8 mouse cellular contexts compared by ENCODE assay signal in the genomic region with DNA sequence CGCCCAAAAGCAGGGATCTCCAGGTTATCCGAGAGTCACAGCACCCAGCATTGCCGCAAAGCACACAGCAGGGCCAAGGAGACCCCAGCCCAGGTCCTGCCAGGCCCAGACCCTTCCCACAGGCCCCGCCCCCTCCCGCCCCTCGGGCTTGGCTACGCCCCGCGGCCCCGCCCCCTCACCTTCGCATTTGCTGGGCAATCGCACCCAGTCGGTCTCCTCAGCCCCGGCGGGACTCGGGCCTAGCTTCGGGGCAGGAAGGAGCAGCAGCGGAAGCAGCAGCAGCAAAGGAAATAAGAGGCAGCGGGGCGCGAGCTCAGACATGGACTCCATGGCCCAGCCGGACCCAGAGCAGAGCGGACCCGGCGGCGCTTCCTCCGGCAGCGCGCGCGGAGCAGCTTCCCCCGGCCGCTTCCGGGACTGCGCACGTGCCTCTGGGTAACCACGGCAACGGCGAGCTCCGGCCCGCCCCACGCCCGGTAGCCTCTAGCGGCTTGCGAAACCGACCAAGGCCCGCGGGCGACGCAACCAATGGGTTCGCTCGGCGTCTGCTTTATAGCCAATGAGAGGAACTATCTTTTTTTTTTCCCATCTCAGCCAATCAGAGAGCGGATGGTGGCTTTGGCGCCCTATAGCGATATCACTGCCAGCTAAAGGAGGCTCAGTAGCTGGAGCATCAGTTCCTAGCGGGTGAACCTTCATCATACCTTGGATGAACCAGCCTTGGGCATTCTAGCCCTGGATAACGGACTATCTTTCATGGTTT. TPM values are rescaled to one million over a fixed set of nuclear protein-coding genes. Genes with fewer than 3 reads are reported as not detected.
DNase-seq lines count a peak whose midpoint lies in the region; ATAC-seq and TF ChIP-seq lines count a peak whose summit lies in the region.

A gene (minus strand): TSS at position 421 of the 763 bp plus-strand sequence.

- H3K9me3 ChIP-seq in ES-E14 (ENCODE audit: control insufficient read depth, insufficient read depth, low read depth, low read length) = no peaks in the 10 kb centered on the region
- no peaks in the 10 kb centered on the region for H3K9me3 ChIP-seq in forebrain, embryonic 16.5 days (ENCODE audit: control insufficient read depth, low read length)
- H3K9me3 ChIP-seq in lung, embryonic 14.5 days (ENCODE audit: low read depth, low read length) = no peaks in the 10 kb centered on the region

- 0% methylated on average over 52 of the region's 58 CpGs for WGBS in forebrain, embryonic 16.5 days
- WGBS in lung, embryonic 14.5 days = under 1% methylated on average over 58 of the region's 58 CpGs
- WGBS in olfactory bulb, adult 2 months = under 1% methylated on average over 58 of the region's 58 CpGs
- under 1% methylated on average over 58 of the region's 58 CpGs for WGBS in thymus, adult 2 months

- no peaks in the 10 kb centered on the region for H3K27me3 ChIP-seq in forebrain, embryonic 16.5 days (replicated peaks; ENCODE audit: control insufficient read depth, insufficient read depth, low read length)
- no peaks in the 10 kb centered on the region for H3K27me3 ChIP-seq in lung, embryonic 14.5 days (ENCODE audit: insufficient read depth, low read length)
- no peaks in the 10 kb centered on the region for H3K27me3 ChIP-seq in thymus, adult 2 months (ENCODE audit: control insufficient read depth, insufficient read depth, low read length)

- DNase-seq in ES-E14 (ENCODE audit: low read depth, low spot score) = peak; percentile 96
- DNase-seq in cerebellum, adult 11-12 months = peak; percentile 99
- peak; percentile 93 for DNase-seq in heart, postnatal 36 days
- peak; percentile 98 for DNase-seq in layer of hippocampus, adult 2 months (ENCODE audit: low spot score in 2 of 2)
- DNase-seq in lung, embryonic 14.5 days = peak; percentile 99
- DNase-seq in thymus, adult 2 months = peak; percentile 95

- no peak for TF ChIP-seq CTCF in layer of hippocampus, adult 2 months (conservative IDR thresholded peaks at IDR 0.05)
- TF ChIP-seq CTCF in lung, embryonic 14.5 days (IDR thresholded peaks at IDR 0.05; ENCODE audit: low read depth) = no peak
- TF ChIP-seq CTCF in olfactory bulb, adult 2 months (IDR thresholded peaks at IDR 0.05; ENCODE audit: insufficient read depth, low read depth, low read length) = no peak
- TF ChIP-seq CTCF in thymus, adult 2 months (IDR thresholded peaks at IDR 0.05; ENCODE audit: borderline replicate concordance, control insufficient read depth, extremely low read depth, insufficient read depth, low read length, poor library complexity) = peak; percentile 61; the same call in 1 of the 2 replicates

- H3K9ac ChIP-seq in ES-E14 (ENCODE audit: insufficient read depth, low read depth, low read length, poor library complexity, severe bottlenecking) = peak within 1 kb of the TSS; percentile 87
- H3K9ac ChIP-seq in forebrain, embryonic 16.5 days (replicated peaks; ENCODE audit: low read depth, low read length) = peak within 1 kb of the TSS; percentile 68
- peak within 1 kb of the TSS; percentile 71 for H3K9ac ChIP-seq in lung, embryonic 14.5 days

- H3K27ac ChIP-seq in ES-E14 (ENCODE audit: insufficient read depth, low read depth, low read length, poor library complexity, severe bottlenecking) = peak within 1 kb of the TSS; percentile 88
- peak within 1 kb of the TSS; percentile 89 for H3K27ac ChIP-seq in forebrain, embryonic 16.5 days (ENCODE audit: low read length)
- H3K27ac ChIP-seq in layer of hippocampus, adult 2 months = peak within 1 kb of the TSS; percentile 87
- peak within 1 kb of the TSS; percentile 88 for H3K27ac ChIP-seq in lung, embryonic 14.5 days (ENCODE audit: low read depth)
- H3K27ac ChIP-seq in olfactory bulb, adult 2 months (ENCODE audit: insufficient read depth, low read depth, low read length) = peak within 1 kb of the TSS; percentile 55
- peak within 1 kb of the TSS; percentile 75 for H3K27ac ChIP-seq in thymus, adult 2 months (ENCODE audit: control insufficient read depth, insufficient read depth, low read length)

- peak; percentile 92 for TF ChIP-seq POLR2A in olfactory bulb, adult 2 months (IDR thresholded peaks at IDR 0.05; ENCODE audit: insufficient read depth, low read depth, low read length)
- TF ChIP-seq POLR2A in thymus, adult 2 months (IDR thresholded peaks at IDR 0.05; ENCODE audit: control insufficient read depth, extremely low read depth, insufficient read depth, low read length, poor library complexity) = peak; percentile 85

- peaks cover 0 to 3% of the 10 kb centered on the region in 2 experiments; a peak in 1 of 4 replicates for H3K4me1 ChIP-seq in ES-E14 (ENCODE audit: control insufficient read depth in 2 of 2, insufficient read depth in 2 of 2, low read length in 2 of 2, poor library complexity in 1 of 2)
- H3K4me1 ChIP-seq in forebrain, embryonic 16.5 days (replicated peaks; ENCODE audit: control insufficient read depth, insufficient read depth, low read length) = peaks cover 17% of the 10 kb centered on the region
- peaks cover 9% of the 10 kb centered on the region; the same call in 1 of the 2 replicates for H3K4me1 ChIP-seq in lung, embryonic 14.5 days (ENCODE audit: insufficient read depth)
- peaks cover 9% of the 10 kb centered on the region; the same call in 1 of the 2 replicates for H3K4me1 ChIP-seq in olfactory bulb, adult 2 months (ENCODE audit: control insufficient read depth, insufficient read depth, low read length)
- peaks cover 5% of the 10 kb centered on the region for H3K4me1 ChIP-seq in thymus, adult 2 months (replicated peaks; ENCODE audit: control insufficient read depth, insufficient read depth, low read length)

- in situ Hi-C loops in ES-E14 (cut with MboI; ENCODE audit: low sequenced_read_pairs in 2 of 2, unreplicated experiment in 2 of 2) = no loop called here

- H3K4me2 ChIP-seq in forebrain, embryonic 16.5 days (ENCODE audit: low read length) = peak within 1 kb of the TSS; percentile 70
- H3K4me2 ChIP-seq in lung, embryonic 14.5 days = peak within 1 kb of the TSS; percentile 88

- peaks cover 3% of the 10 kb centered on the region; the same call in 1 of the 2 replicates for H3K36me3 ChIP-seq in ES-E14 (ENCODE audit: control insufficient read depth, insufficient read depth, low read length, poor library complexity, severe bottlenecking)
- H3K36me3 ChIP-seq in forebrain, embryonic 16.5 days (ENCODE audit: control insufficient read depth, insufficient read depth) = no peaks in the 10 kb centered on the region
- peaks cover 5% of the 10 kb centered on the region for H3K36me3 ChIP-seq in lung, embryonic 14.5 days (ENCODE audit: insufficient read depth)
- no peaks in the 10 kb centered on the region for H3K36me3 ChIP-seq in thymus, adult 2 months (ENCODE audit: control insufficient read depth, insufficient read depth, low read length)

- peak within 1 kb of the TSS; percentile 76 to 91 for H3K4me3 ChIP-seq in ES-E14 (ENCODE audit: insufficient read depth in 1 of 2, low read depth in 1 of 2, low read length in 2 of 2, poor library complexity in 1 of 2, severe bottlenecking in 1 of 2)
- peak within 1 kb of the TSS; percentile 91 for H3K4me3 ChIP-seq in forebrain, embryonic 16.5 days (replicated peaks; ENCODE audit: low read length)
- peak within 1 kb of the TSS; percentile 85 for H3K4me3 ChIP-seq in layer of hippocampus, adult 2 months
- H3K4me3 ChIP-seq in lung, embryonic 14.5 days (ENCODE audit: low read depth, low read length) = peak within 1 kb of the TSS; percentile 70
- H3K4me3 ChIP-seq in olfactory bulb, adult 2 months (ENCODE audit: insufficient read depth, low read depth, low read length) = peak within 1 kb of the TSS; percentile 91
- peak within 1 kb of the TSS; percentile 83 for H3K4me3 ChIP-seq in thymus, adult 2 months (ENCODE audit: control insufficient read depth, insufficient read depth, low read length)

- intact Hi-C loops in heart, postnatal 36 days (cut with DNase I) = loop anchor here (2.0 kb wide), 1 partner anchor 21 kb away; a partner anchor contains a TSS

- ATAC-seq in forebrain, embryonic 16.5 days = peak; percentile 99
- ATAC-seq in lung, embryonic 14.5 days (ENCODE audit: insufficient read depth) = peak; percentile 98

TF ChIP-seq in ES-E14, 5 proteins besides CTCF, POLR2A, EP300 and RAD21:
- TF ChIP-seq ZC3H11A (IDR thresholded peaks at IDR 0.05; ENCODE audit: borderline replicate concordance, low read depth, low read length) (no peak), HCFC1 (IDR thresholded peaks at IDR 0.05; ENCODE audit: borderline replicate concordance, insufficient read depth, low read length) (peak; percentile 84), ZNF384 (IDR thresholded peaks at IDR 0.05; ENCODE audit: low read depth, low read length) (peak; percentile 99), MAFK (IDR thresholded peaks at IDR 0.05; ENCODE audit: insufficient read depth, low read depth, low read length) (0 out of 2 replicates have a peak, but pooled peaks have one; percentile 17), CHD2 (IDR thresholded peaks at IDR 0.05; ENCODE audit: low read depth, low read length) (peak; percentile 92)

RNA-seq across cellular contexts. Expression of the gene that starts here (rescaled TPM):
- 69.7 and 122 TPM in 2 replicates for total RNA-seq in ES-E14 (2012; rRNA removed)
- polyA plus RNA-seq in forebrain, embryonic 16.5 days (2015; fragmentation: Nextera tagmentation; extraction: Ambion mirVana) = 61.9 and 64.5 TPM in 2 replicates
- total RNA-seq in heart, postnatal 36 days (2021) = 10 to 100 TPM; 18.4 to 19.2 TPM
- total RNA-seq in layer of hippocampus, adult 2 months (2021) = 10 to 100 TPM; 67.9 to 72.4 TPM
- 77.4 and 79.3 TPM in 2 replicates for polyA plus RNA-seq in lung, embryonic 14.5 days (2014; fragmentation: Nextera tagmentation; extraction: Ambion mirVana)
- polyA plus RNA-seq in olfactory bulb, adult 2 months (2012; ENCODE audit: insufficient read depth, insufficient read length, low replicate concordance, missing spikeins) = not detected in 2 replicates
- 61.5 and 67.1 TPM in 2 replicates for polyA plus RNA-seq in thymus, adult 2 months (2012; rRNA removed)

Comparison
In these comparisons a context has a peak if more than half of its experiments do, and no peak if none do; other contexts are left out.
1. Peak in every context shown above with its lines: DNase-seq, ATAC-seq, H3K4me3 ChIP-seq and H3K27ac ChIP-seq.